Mouse (Mus musculus): ENCODE data around the gene Klhdc8a. TPM values are rescaled to one million over a fixed set of nuclear protein-coding genes. Genes with fewer than 3 reads are reported as not detected.
"Not testable (repeated sequence)": the region's sequence is repeated elsewhere in the genome, so short reads cannot be mapped to it uniquely, and the experiment has no call there.

Gene Klhdc8a
- polyA plus RNA-seq (2017; shearing (Covaris generic)): under 1 TPM in 1 of 2 experiments, not detected in 1; 0.07 TPM

- ATAC-seq: no peak
Measured at GRCm38 (mm10) chr1:132298425-132298800, at the start of gene Klhdc8a. Klhdc8a (plus strand) TSS chr1:132298626.

GRCm38 (mm10) chr1:132254467-132254866 is 44.0 kb upstream of the Klhdc8a start:
- ATAC-seq: no peak

GRCm38 (mm10) chr1:132260331-132260730 is 38.1 kb upstream of the Klhdc8a start:
- ATAC-seq: no peak

GRCm38 (mm10) chr1:132261058-132261457 is 37.4 kb upstream of the Klhdc8a start:
- no peak for ATAC-seq

GRCm38 (mm10) chr1:132263618-132264017 is 34.8 kb upstream of the Klhdc8a start:
- no peak for ATAC-seq

- no peak for ATAC-seq
Measured at GRCm38 (mm10) chr1:132264577-132264976, 33.8 kb upstream of the Klhdc8a start.

GRCm38 (mm10) chr1:132265211-132265859 is 33.1 kb upstream of the Klhdc8a start:
- ATAC-seq: no peak

GRCm38 (mm10) chr1:132265936-132266335 is 32.5 kb upstream of the Klhdc8a start:
- no peak for ATAC-seq

- ATAC-seq: no peak
Measured at GRCm38 (mm10) chr1:132266791-132267557, 31.5 kb upstream of the Klhdc8a start.

GRCm38 (mm10) chr1:132267959-132268358 is 30.5 kb upstream of the Klhdc8a start:
- ATAC-seq: no peak

- no peak for ATAC-seq
Measured at GRCm38 (mm10) chr1:132268418-132269060, 29.9 kb upstream of the Klhdc8a start.

GRCm38 (mm10) chr1:132271237-132271636 is 27.2 kb upstream of the Klhdc8a start:
- ATAC-seq: no peak

- no peak for ATAC-seq
Measured at GRCm38 (mm10) chr1:132276694-132277093, 21.7 kb upstream of the Klhdc8a start.

GRCm38 (mm10) chr1:132277124-132277523 is 21.3 kb upstream of the Klhdc8a start:
- ATAC-seq: no peak

- not testable (repeated sequence) for ATAC-seq
Measured at GRCm38 (mm10) chr1:132280636-132281035, 17.8 kb upstream of the Klhdc8a start.

- ATAC-seq: no peak
Measured at GRCm38 (mm10) chr1:132281523-132282176, 16.8 kb upstream of the Klhdc8a start.

- ATAC-seq: no peak
Measured at GRCm38 (mm10) chr1:132282177-132282536, 16.3 kb upstream of the Klhdc8a start.

- ATAC-seq: no peak
Measured at GRCm38 (mm10) chr1:132283018-132283417, 15.4 kb upstream of the Klhdc8a start.

GRCm38 (mm10) chr1:132286735-132287134 is 11.7 kb upstream of the Klhdc8a start:
- ATAC-seq: no peak

GRCm38 (mm10) chr1:132287445-132287844 is 11.0 kb upstream of the Klhdc8a start:
- ATAC-seq: no peak

- ATAC-seq: no peak
Measured at GRCm38 (mm10) chr1:132287991-132288451, 10.4 kb upstream of the Klhdc8a start.

GRCm38 (mm10) chr1:132289965-132290364 is 8.5 kb upstream of the Klhdc8a start:
- no peak for ATAC-seq

All from CD4-positive, CD25-positive, alpha-beta regulatory T cell, adult 4 months (primary cell).